Mouse (Mus musculus) urinary bladder, adult 2 months (tissue): ENCODE results near the gene Clic4. TPM values are rescaled to one million over a fixed set of nuclear protein-coding genes. Genes with fewer than 3 reads are reported as not detected.

Experiments used
- DNase-seq: peaks from one replicate; pipeline ENCODE4 v3.0.0; 2022; ENCODE audit warnings: low spot score
- polyA plus RNA-seq: library from polyadenylated mRNA; depleted of rRNA; stranded (reverse); fragments of >200 nt; gene quantifications from 2 replicates; pipeline ENCODE4 v1.2.3, GENCODE M21; 2012

Gene Clic4
- polyA plus RNA-seq, 1 experiment = 151 TPM

GRCm38 (mm10) chr4:135258521-135258920 is 14.1 kb downstream of the Clic4 start:
- no peak for DNase-seq

- DNase-seq = no peak
Measured at GRCm38 (mm10) chr4:135257881-135258476, 14.6 kb downstream of the Clic4 start.

- no peak for DNase-seq
Measured at GRCm38 (mm10) chr4:135256536-135257450, 15.8 kb downstream of the Clic4 start.

GRCm38 (mm10) chr4:135254770-135255169 is 17.8 kb downstream of the Clic4 start:
- DNase-seq = no peak

GRCm38 (mm10) chr4:135254321-135254720 is 18.3 kb downstream of the Clic4 start:
- no peak for DNase-seq

GRCm38 (mm10) chr4:135253239-135254039 is 19.2 kb downstream of the Clic4 start:
- no peak for DNase-seq

- DNase-seq = no peak
Measured at GRCm38 (mm10) chr4:135251801-135252200, 20.8 kb downstream of the Clic4 start.

GRCm38 (mm10) chr4:135248250-135249018 is 24.2 kb downstream of the Clic4 start:
- DNase-seq = no peak

GRCm38 (mm10) chr4:135246866-135247756 is 25.5 kb downstream of the Clic4 start:
- no peak for DNase-seq

- no peak for DNase-seq
Measured at GRCm38 (mm10) chr4:135246444-135246843, 26.2 kb downstream of the Clic4 start.

- no peak for DNase-seq
Measured at GRCm38 (mm10) chr4:135245841-135246240, 26.8 kb downstream of the Clic4 start.

GRCm38 (mm10) chr4:135244335-135244734 is 28.3 kb downstream of the Clic4 start:
- no peak for DNase-seq

GRCm38 (mm10) chr4:135242913-135243541 is 29.6 kb downstream of the Clic4 start:
- DNase-seq = no peak

- DNase-seq = no peak
Measured at GRCm38 (mm10) chr4:135242383-135242782, 30.2 kb downstream of the Clic4 start.

GRCm38 (mm10) chr4:135241669-135242068 is 30.9 kb downstream of the Clic4 start:
- DNase-seq = no peak

- DNase-seq = no peak
Measured at GRCm38 (mm10) chr4:135241106-135241505, 31.5 kb downstream of the Clic4 start.

GRCm38 (mm10) chr4:135240329-135240728 is 32.3 kb downstream of the Clic4 start:
- no peak for DNase-seq

- DNase-seq = no peak
Measured at GRCm38 (mm10) chr4:135238706-135239510, 33.7 kb downstream of the Clic4 start.

GRCm38 (mm10) chr4:135236658-135237057 is 36.0 kb downstream of the Clic4 start:
- no peak for DNase-seq
